Mouse (Mus musculus): ENCODE results near the gene Cdkal1.

Gene Cdkal1

GRCm38 (mm10) chr13:29414470-29414869, 441.0 kb downstream of the Cdkal1 start:
- DNase-seq (ENCODE audit: low read depth, low spot score): no peak

DNA sequence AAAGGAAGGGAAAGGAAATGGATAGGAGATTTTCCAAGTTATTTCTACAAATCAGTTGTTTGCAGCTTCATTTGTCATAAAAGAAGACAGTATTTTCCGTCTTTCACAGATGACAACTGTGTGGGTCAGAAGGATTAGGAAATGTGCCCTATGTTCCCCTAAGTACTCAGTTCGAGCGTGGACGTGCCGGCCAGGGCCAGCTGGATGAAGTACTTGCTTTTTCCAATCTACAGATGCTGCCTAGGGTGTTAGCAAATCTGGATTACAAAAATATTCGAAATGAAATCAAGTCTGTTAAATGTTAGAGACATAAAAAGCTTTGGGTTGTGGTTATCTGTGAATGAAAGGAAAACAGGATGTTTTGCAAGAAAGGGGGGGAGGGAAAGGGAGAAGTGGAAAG, 444.3 kb downstream of the Cdkal1 start:
- DNase-seq (ENCODE audit: low read depth, low spot score): no peak

- DNase-seq (ENCODE audit: low read depth, low spot score): no peak
Observed at GRCm38 (mm10) chr13:29407619-29408018, 447.9 kb downstream of the Cdkal1 start.

- no peak for DNase-seq (ENCODE audit: low read depth, low spot score)
Observed at GRCm38 (mm10) chr13:29405316-29405715, 450.2 kb downstream of the Cdkal1 start.

DNA sequence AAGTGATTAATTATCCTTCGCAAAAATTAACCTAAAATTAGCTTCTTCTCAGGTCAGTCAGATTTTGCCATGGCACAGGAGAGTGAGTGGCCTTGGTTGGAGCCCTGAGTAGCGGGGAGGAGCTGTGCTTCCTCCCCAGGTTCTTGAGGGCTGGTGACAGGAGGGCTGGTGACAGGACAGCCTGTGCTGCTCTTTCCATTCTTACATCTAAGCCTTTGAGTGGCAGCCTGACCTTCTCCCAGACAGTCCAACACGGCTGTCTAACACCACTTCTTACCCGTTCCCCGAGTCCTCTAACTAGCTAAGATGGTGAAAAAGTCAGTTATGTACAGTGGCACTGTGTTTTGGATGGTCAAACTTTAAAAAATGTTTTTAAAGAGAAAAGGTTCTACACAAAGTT, 452.3 kb downstream of the Cdkal1 start:
- DNase-seq (ENCODE audit: low read depth, low spot score): no peak

DNA sequence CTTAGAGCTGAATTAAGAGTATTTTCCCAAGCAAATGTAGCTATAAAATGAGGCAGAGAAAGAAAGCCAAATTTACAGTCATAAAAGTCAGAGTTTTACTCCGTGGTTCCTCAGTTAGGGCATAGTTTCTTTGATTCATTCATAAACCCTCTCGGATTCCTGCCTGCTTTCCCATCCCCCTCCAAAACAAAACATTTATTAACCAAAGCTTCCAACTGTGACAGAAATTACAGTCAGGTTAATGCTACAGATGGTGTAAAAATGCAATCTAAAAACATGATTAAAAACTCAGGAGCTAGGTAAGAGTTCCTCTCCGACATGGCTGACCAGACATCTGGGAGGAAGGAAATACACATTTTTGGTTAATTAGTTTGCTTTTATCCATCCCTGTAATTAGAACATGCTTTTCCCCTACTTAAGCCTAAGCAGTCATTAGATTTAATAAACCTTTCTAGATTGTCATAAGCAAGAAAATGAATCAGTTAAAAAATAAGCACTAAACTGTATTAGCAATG, 452.9 kb downstream of the Cdkal1 start:
- DNase-seq (ENCODE audit: low read depth, low spot score): no peak

- no peak for DNase-seq (ENCODE audit: low read depth, low spot score)
Observed at GRCm38 (mm10) chr13:29399908-29400307, 455.6 kb downstream of the Cdkal1 start.

- no peak for DNase-seq (ENCODE audit: low read depth, low spot score)
Observed at GRCm38 (mm10) chr13:29398456-29398855, 457.0 kb downstream of the Cdkal1 start.

GRCm38 (mm10) chr13:29395694-29396093, 459.8 kb downstream of the Cdkal1 start:
- DNase-seq (ENCODE audit: low read depth, low spot score): no peak

DNA sequence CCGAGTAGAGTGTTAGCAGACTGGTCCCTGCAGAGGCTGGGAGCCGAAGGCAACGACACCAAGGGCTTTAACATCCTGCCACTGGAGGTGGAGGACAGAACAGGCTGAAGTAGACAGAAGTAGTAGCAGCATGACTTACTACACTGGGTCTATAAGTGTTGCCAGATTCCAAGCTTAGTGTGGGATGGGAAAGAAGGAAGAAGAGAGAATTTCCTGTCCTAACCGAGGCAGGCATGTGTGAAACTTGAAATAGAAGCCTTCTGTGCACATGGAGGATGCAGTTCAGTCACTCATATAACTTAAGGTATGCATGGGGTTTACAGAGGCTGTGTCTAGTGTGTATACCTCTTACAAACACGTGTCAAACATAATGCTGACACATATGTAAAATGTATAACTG, 465.4 kb downstream of the Cdkal1 start:
- no peak for DNase-seq (ENCODE audit: low read depth, low spot score)

DNA sequence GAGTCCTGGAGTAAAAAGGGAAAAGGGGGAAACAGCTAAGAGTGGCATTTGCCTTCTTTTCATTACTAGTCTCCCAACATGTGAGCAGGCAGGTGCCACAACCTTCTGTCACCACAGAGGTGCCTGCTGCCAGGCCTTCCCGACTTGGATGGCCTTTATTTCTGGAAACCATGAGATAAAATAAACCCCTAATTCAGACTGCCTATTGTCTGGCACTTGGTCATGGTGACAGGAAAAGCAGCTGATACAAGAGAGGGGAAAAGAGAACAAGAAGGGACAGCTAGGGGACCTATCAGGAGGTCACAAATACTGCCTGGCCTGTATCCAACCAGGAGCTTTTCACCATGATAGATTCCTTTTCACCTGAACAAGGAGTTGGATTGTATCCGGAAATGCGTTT, 466.6 kb downstream of the Cdkal1 start:
- DNase-seq (ENCODE audit: low read depth, low spot score): no peak

DNA sequence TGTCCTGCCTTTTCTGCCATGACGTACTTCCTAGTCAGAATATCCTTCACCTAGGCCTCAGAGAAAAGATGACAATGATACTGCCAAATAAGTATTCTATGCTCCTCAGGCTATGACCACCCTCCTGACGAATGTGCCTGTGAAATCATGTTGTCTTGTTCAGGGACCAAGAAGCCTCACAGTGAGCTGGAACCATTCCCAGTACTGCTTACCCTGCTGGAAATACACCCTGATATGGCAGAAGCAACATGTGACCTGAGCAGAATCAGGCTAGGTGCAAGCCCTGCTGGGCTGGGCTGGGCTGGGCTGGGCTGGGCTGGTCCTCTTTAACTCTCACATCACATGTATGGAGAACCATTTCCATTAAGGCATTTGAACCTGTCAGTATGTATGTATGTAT, 477.9 kb downstream of the Cdkal1 start:
- DNase-seq (ENCODE audit: low read depth, low spot score): no peak

GRCm38 (mm10) chr13:29371916-29372315, 483.6 kb downstream of the Cdkal1 start:
- no peak for DNase-seq (ENCODE audit: low read depth, low spot score)

GRCm38 (mm10) chr13:29371466-29371771, 484.1 kb downstream of the Cdkal1 start:
- no peak for DNase-seq (ENCODE audit: low read depth, low spot score)

GRCm38 (mm10) chr13:29370731-29371465, 484.6 kb downstream of the Cdkal1 start:
- no peak for DNase-seq (ENCODE audit: low read depth, low spot score)

- DNase-seq (ENCODE audit: low read depth, low spot score): no peak
Observed at GRCm38 (mm10) chr13:29368806-29369205, 486.7 kb downstream of the Cdkal1 start.

- DNase-seq (ENCODE audit: low read depth, low spot score): no peak
Observed at GRCm38 (mm10) chr13:29364901-29365625, 490.4 kb downstream of the Cdkal1 start.

DNA sequence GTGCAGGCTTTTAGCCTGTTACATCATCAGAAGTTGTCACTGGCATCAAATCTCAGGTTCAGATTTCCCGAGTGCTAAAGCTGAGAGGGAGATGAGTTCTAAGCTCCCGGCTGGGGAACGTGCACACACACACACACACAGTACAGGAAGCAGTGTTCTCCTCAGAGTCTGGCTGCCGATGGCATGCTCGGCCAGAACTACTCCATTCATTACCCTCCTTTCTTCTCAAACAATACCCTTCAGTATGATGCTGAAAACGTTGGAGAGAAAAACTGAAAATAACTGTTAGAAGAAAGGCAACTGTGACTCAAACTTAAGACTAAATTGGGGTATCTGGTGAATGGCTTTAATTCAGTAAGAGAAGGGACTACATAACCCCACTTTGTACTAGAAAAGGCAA, 491.5 kb downstream of the Cdkal1 start:
- no peak for DNase-seq (ENCODE audit: low read depth, low spot score)

- no peak for DNase-seq (ENCODE audit: low read depth, low spot score)
Observed at GRCm38 (mm10) chr13:29361842-29362241, 493.6 kb downstream of the Cdkal1 start.

- DNase-seq (ENCODE audit: low read depth, low spot score): no peak
Observed at GRCm38 (mm10) chr13:29360899-29361298, 494.6 kb downstream of the Cdkal1 start.

DNA sequence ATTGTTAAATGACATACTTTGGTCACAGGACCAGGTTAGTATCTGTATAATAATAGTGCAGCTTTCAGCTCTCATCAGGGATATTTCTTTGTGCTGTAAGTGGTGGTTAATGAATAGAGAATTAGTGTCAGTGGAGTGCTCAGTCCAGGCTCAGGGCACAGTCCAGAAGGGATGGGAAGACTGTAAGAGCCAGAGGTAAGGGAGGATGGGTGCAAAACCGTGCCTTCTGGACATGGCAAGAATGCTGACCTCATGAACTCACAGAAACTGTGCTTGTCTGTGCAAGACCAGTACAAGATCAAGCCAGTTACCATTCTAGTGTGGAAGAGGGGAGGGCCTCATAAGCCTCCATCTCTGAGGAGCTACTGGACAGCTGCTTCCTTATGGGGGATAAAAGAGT, 496.1 kb downstream of the Cdkal1 start:
- DNase-seq (ENCODE audit: low read depth, low spot score): no peak

DNA sequence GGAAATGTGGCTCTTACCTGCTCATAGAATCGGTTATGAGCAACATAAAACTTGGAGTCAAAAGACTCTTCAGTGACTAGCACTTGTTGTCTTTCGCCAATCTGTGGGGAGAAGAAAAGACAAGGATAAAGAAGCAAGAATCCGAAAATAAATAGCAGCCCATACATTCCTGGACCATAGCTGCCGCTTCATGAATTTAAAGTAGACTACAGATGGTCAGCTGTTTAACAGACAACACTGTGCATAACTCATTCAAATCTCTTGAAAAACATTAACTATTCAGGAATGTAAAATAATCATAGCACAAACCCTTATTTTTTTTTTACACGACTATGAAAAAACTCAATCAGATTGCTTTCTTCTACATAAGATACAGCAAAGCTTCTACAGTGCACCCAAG, 498.0 kb downstream of the Cdkal1 start:
- no peak for DNase-seq (ENCODE audit: low read depth, low spot score)

DNA sequence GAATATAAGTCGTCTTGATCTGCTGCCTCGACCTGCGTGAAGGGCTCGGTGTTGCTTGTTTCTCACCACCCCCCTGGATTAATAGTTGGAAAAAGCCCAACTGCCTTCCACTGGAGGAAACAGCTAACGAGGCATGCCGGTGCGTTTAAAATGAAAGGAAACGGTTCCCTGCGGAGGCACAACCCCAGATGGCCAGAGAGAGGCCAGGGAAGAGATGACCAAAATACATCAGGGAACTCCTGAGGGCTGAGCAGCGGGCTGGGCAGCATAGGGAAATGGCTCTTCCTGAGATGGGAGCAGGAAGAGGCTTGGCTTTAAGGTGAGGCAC, 499.4 kb downstream of the Cdkal1 start:
- no peak for DNase-seq (ENCODE audit: low read depth, low spot score)
